Mouse (Mus musculus) induced T-regulatory cell, adult 2 months (primary cell): ENCODE measurements around the gene Rsc1a1.

ENCODE experiments used
- DNase-seq: peaks from one replicate; pipeline ENCODE4 v3.0.0-alpha.2; 2012; ENCODE audit warnings: low read depth

The Rsc1a1 gene

GRCm38 (mm10) chr4:141685499-141685898, at the start of gene Rsc1a1:
TSS of gene Rsc1a1 (minus strand) at chr4:141685599.
- DNase-seq = no peak

GRCm38 (mm10) chr4:141735206-141735560, 49.8 kb upstream of the Rsc1a1 start:
- DNase-seq = no peak

GRCm38 (mm10) chr4:141734446-141735205, 49.2 kb upstream of the Rsc1a1 start:
- peak; percentile 97 for DNase-seq

GRCm38 (mm10) chr4:141731766-141732165, 46.4 kb upstream of the Rsc1a1 start:
- DNase-seq = no peak

GRCm38 (mm10) chr4:141730401-141730800, 45.0 kb upstream of the Rsc1a1 start:
- no peak for DNase-seq

- no peak for DNase-seq
Measured at GRCm38 (mm10) chr4:141729266-141729665, 43.9 kb upstream of the Rsc1a1 start.

GRCm38 (mm10) chr4:141725738-141726137, 40.3 kb upstream of the Rsc1a1 start:
- no peak for DNase-seq

- no peak for DNase-seq
Measured at GRCm38 (mm10) chr4:141725277-141725676, 39.9 kb upstream of the Rsc1a1 start.

- DNase-seq = no peak
Measured at GRCm38 (mm10) chr4:141724594-141724993, 39.2 kb upstream of the Rsc1a1 start.

- no peak for DNase-seq
Measured at GRCm38 (mm10) chr4:141723673-141724068, 38.3 kb upstream of the Rsc1a1 start.

GRCm38 (mm10) chr4:141722731-141723672, 37.6 kb upstream of the Rsc1a1 start, which contains the start of gene Ddi2:
TSS of gene Ddi2 (minus strand) at chr4:141723419.
- peak; percentile 93 for DNase-seq

GRCm38 (mm10) chr4:141721961-141722360, 36.6 kb upstream of the Rsc1a1 start:
- DNase-seq = peak; percentile 26

GRCm38 (mm10) chr4:141720761-141721523, 35.5 kb upstream of the Rsc1a1 start:
- DNase-seq = peak; percentile 59

GRCm38 (mm10) chr4:141719304-141719703, 33.9 kb upstream of the Rsc1a1 start:
- DNase-seq = no peak

GRCm38 (mm10) chr4:141717633-141718032, 32.2 kb upstream of the Rsc1a1 start:
- DNase-seq = no peak

- no peak for DNase-seq
Measured at GRCm38 (mm10) chr4:141715027-141715426, 29.6 kb upstream of the Rsc1a1 start.

GRCm38 (mm10) chr4:141713598-141714142, 28.3 kb upstream of the Rsc1a1 start:
- no peak for DNase-seq

- no peak for DNase-seq
Measured at GRCm38 (mm10) chr4:141711250-141711649, 25.9 kb upstream of the Rsc1a1 start.

GRCm38 (mm10) chr4:141708971-141709370, 23.6 kb upstream of the Rsc1a1 start:
- no peak for DNase-seq

- no peak for DNase-seq
Measured at GRCm38 (mm10) chr4:141708005-141708404, 22.6 kb upstream of the Rsc1a1 start.

GRCm38 (mm10) chr4:141705331-141705730, 19.9 kb upstream of the Rsc1a1 start:
- no peak for DNase-seq

GRCm38 (mm10) chr4:141704625-141705024, 19.2 kb upstream of the Rsc1a1 start:
- DNase-seq = no peak
